Mouse (Mus musculus): ENCODE measurements around the gene 4933434E20Rik. TPM values are rescaled to one million over a fixed set of nuclear protein-coding genes. Genes with fewer than 3 reads are reported as not detected.
A peak's percentile ranks its signal among the peaks of the same experiment; 100 is the strongest.

4933434E20Rik gene
- polyA plus RNA-seq, 1 experiment from 2014 or later: 49.4 TPM

GRCm38 (mm10) chr3:90069688-90070087, 18.3 kb downstream of the 4933434E20Rik start:
- Histone ChIP-seq H3K27ac (no peak overlapping the region), H3K36me3 (ENCODE audit: inconsistent target) (no peaks in the 10 kb centered on the region), H3K4me3 (ENCODE audit: inconsistent target) (no peak overlapping the region), H3K79me2 (ENCODE audit: inconsistent target) (no peaks in the 10 kb centered on the region)
- WGBS (ENCODE audit: missing documents): 82% methylated on average over 7 of the region's 7 CpGs

GRCm38 (mm10) chr3:90072294-90072693, 20.9 kb downstream of the 4933434E20Rik start, which contains the start of gene Tpm3:
Gene Tpm3 (plus strand): TSS chr3:90072649.
- WGBS (ENCODE audit: missing documents): 62% methylated on average over 4 of the region's 4 CpGs
- no peaks in the 10 kb centered on the region for H3K36me3 ChIP-seq (ENCODE audit: inconsistent target)
- H3K4me3 ChIP-seq (ENCODE audit: inconsistent target): no peak within 1 kb of the TSS
- H3K27ac ChIP-seq: no peak within 1 kb of the TSS
- H3K79me2 ChIP-seq (ENCODE audit: inconsistent target): no peaks in the 10 kb centered on the region

- Histone ChIP-seq H3K27ac (no peak overlapping the region), H3K36me3 (ENCODE audit: inconsistent target) (no peaks in the 10 kb centered on the region), H3K4me3 (ENCODE audit: inconsistent target) (no peak overlapping the region), H3K79me2 (ENCODE audit: inconsistent target) (peaks cover 21% of the 10 kb centered on the region)
- 47% methylated on average over 5 of the region's 5 CpGs for WGBS (ENCODE audit: missing documents)
These were observed 25.7 kb downstream of the 4933434E20Rik start for GRCm38 (mm10) chr3:90076921-90077716.

GRCm38 (mm10) chr3:90078224-90078623, 26.8 kb downstream of the 4933434E20Rik start:
- no peaks in the 10 kb centered on the region for H3K36me3 ChIP-seq (ENCODE audit: inconsistent target)
- H3K79me2 ChIP-seq (ENCODE audit: inconsistent target): peaks cover 32% of the 10 kb centered on the region
- H3K4me3 ChIP-seq (ENCODE audit: inconsistent target): no peak overlapping the region
- H3K27ac ChIP-seq: no peak overlapping the region
- 75% methylated on average over 5 of the region's 5 CpGs for WGBS (ENCODE audit: missing documents)

- no peaks in the 10 kb centered on the region for H3K36me3 ChIP-seq (ENCODE audit: inconsistent target)
- peaks cover 43% of the 10 kb centered on the region for H3K79me2 ChIP-seq (ENCODE audit: inconsistent target)
- peak overlapping the region; percentile 97 for H3K27ac ChIP-seq
- H3K4me3 ChIP-seq (ENCODE audit: inconsistent target): peak overlapping the region; percentile 84
- WGBS (ENCODE audit: missing documents): 1% methylated on average over 23 of the region's 33 CpGs
These were observed 27.8 kb downstream of the 4933434E20Rik start for GRCm38 (mm10) chr3:90079133-90079762.

GRCm38 (mm10) chr3:90079763-90080497, 28.5 kb downstream of the 4933434E20Rik start:
- H3K27ac ChIP-seq: peak overlapping the region; percentile 97
- peak overlapping the region; percentile 84 for H3K4me3 ChIP-seq (ENCODE audit: inconsistent target)
- H3K79me2 ChIP-seq (ENCODE audit: inconsistent target): peaks cover 49% of the 10 kb centered on the region
- H3K36me3 ChIP-seq (ENCODE audit: inconsistent target): no peaks in the 10 kb centered on the region
- WGBS (ENCODE audit: missing documents): under 1% methylated on average over 49 of the region's 53 CpGs

- peak overlapping the region; percentile 84 for H3K4me3 ChIP-seq (ENCODE audit: inconsistent target)
- H3K27ac ChIP-seq: peak overlapping the region; percentile 97
- no peaks in the 10 kb centered on the region for H3K36me3 ChIP-seq (ENCODE audit: inconsistent target)
- WGBS (ENCODE audit: missing documents): 4% methylated on average over 6 of the region's 6 CpGs
- H3K79me2 ChIP-seq (ENCODE audit: inconsistent target): peaks cover 55% of the 10 kb centered on the region
These were observed 29.0 kb downstream of the 4933434E20Rik start for GRCm38 (mm10) chr3:90080498-90080863.

- peaks cover 66% of the 10 kb centered on the region for H3K79me2 ChIP-seq (ENCODE audit: inconsistent target)
- peak overlapping the region; percentile 97 for H3K27ac ChIP-seq
- 14% methylated on average over 5 of the region's 5 CpGs for WGBS (ENCODE audit: missing documents)
- H3K4me3 ChIP-seq (ENCODE audit: inconsistent target): peak overlapping the region; percentile 84
- H3K36me3 ChIP-seq (ENCODE audit: inconsistent target): peaks cover 2% of the 10 kb centered on the region; the same call in 1 of the 2 replicates
These were observed 30.2 kb downstream of the 4933434E20Rik start for GRCm38 (mm10) chr3:90081365-90082240.

- Histone ChIP-seq H3K4me3 (ENCODE audit: inconsistent target) (peak overlapping the region; percentile 84; the same call in 1 of the 2 replicates), H3K36me3 (ENCODE audit: inconsistent target) (peaks cover 17% of the 10 kb centered on the region), H3K79me2 (ENCODE audit: inconsistent target) (peaks cover 81% of the 10 kb centered on the region), H3K27ac (peak overlapping the region; percentile 97)
- WGBS (ENCODE audit: missing documents): 18% methylated on average over 5 of the region's 5 CpGs
These were observed 31.6 kb downstream of the 4933434E20Rik start for GRCm38 (mm10) chr3:90083034-90083433.

GRCm38 (mm10) chr3:90083698-90084324, 32.4 kb downstream of the 4933434E20Rik start:
- Histone ChIP-seq H3K4me3 (ENCODE audit: inconsistent target) (peak overlapping the region; percentile 84; the same call in 1 of the 2 replicates), H3K27ac (peak overlapping the region; percentile 97), H3K79me2 (ENCODE audit: inconsistent target) (peaks cover 88% of the 10 kb centered on the region), H3K36me3 (ENCODE audit: inconsistent target) (peaks cover 24% of the 10 kb centered on the region)
- WGBS (ENCODE audit: missing documents): 4% methylated on average over 3 of the region's 3 CpGs

- WGBS (ENCODE audit: missing documents): 59% methylated on average over 4 of the region's 4 CpGs
- peaks cover 96% of the 10 kb centered on the region for H3K79me2 ChIP-seq (ENCODE audit: inconsistent target)
- H3K4me3 ChIP-seq (ENCODE audit: inconsistent target): no peak overlapping the region
- H3K36me3 ChIP-seq (ENCODE audit: inconsistent target): peaks cover 34% of the 10 kb centered on the region
- no peak overlapping the region; the same call in 1 of the 2 replicates for H3K27ac ChIP-seq
These were observed 33.4 kb downstream of the 4933434E20Rik start for GRCm38 (mm10) chr3:90084790-90085189.

GRCm38 (mm10) chr3:90085281-90085680, 33.8 kb downstream of the 4933434E20Rik start:
- Histone ChIP-seq H3K79me2 (ENCODE audit: inconsistent target) (peaks cover 96% of the 10 kb centered on the region), H3K4me3 (ENCODE audit: inconsistent target) (no peak overlapping the region), H3K36me3 (ENCODE audit: inconsistent target) (peaks cover 38% of the 10 kb centered on the region), H3K27ac (no peak overlapping the region)
- WGBS (ENCODE audit: missing documents): 11% methylated on average over 6 of the region's 6 CpGs

- 36% methylated on average over 5 of the region's 5 CpGs for WGBS (ENCODE audit: missing documents)
- Histone ChIP-seq H3K36me3 (ENCODE audit: inconsistent target) (peaks cover 46% of the 10 kb centered on the region), H3K79me2 (ENCODE audit: inconsistent target) (peaks cover 96% of the 10 kb centered on the region), H3K4me3 (ENCODE audit: inconsistent target) (no peak overlapping the region), H3K27ac (no peak overlapping the region)
These were observed 34.6 kb downstream of the 4933434E20Rik start for GRCm38 (mm10) chr3:90086068-90086467.

Measured in macrophage (primary cell).